Mouse (Mus musculus): ENCODE data around the gene Gm2042.
A peak's percentile ranks its signal among the peaks of the same experiment; 100 is the strongest.
"Not testable (repeated sequence)": the region's sequence is repeated elsewhere in the genome, so short reads cannot be mapped to it uniquely, and the experiment has no call there.

Gene Gm2042

DNA sequence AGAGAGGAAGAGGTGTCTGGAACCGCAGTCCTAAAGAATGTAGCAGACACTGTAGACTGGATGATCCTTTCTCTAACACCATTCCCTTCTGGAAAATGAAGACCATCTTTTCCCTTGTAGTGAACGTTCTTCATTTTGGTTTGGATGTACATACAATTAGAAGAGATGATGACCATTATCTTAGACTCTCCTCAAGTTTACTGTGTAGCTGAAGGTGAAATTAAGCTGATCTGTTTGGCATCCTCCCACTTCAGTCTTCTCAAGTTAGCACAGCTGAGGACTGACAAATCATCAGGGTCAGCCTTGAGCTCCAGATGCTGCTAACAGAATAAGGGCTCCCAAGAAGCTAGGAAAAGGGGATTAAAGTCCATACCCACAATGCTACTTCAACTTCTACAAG, at the start of gene Gm2042:
Gene Gm2042, plus strand, starts transcription at position 301 of the 400 bp plus-strand sequence.
- not testable (repeated sequence) for DNase-seq (ENCODE audit: low spot score in 2 of 2)

DNA sequence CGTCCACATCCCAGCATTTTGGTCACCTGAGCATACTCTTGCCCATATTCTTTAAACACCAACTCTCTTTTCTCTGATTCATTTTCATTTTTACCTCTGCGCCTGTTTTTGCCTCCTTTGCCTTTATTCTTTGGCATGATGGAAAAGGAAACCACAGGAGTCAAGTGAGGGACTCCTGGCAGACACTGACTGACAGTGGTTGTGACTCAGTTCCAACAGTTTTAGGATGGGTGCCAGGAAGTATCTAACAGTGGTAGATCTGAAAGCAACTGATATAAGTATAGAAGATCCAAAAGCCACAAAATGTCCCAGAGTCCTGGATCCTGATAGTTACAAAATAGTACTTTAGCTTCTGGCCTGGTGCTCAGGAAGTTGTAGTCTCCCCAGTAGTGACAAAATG, 34.2 kb upstream of the Gm2042 start, which contains the start of gene Gm2035:
Gene Gm2035, minus strand, starts transcription at position 137 of the 400 bp plus-strand sequence.
- not testable (repeated sequence) for DNase-seq (ENCODE audit: low spot score in 2 of 2)

GRCm38 (mm10) chr12:87984000-87984399, 30.1 kb downstream of the Gm2042 start:
- DNase-seq (ENCODE audit: low spot score in 2 of 2): peak in 1 of 2 experiments; percentile 2

DNA sequence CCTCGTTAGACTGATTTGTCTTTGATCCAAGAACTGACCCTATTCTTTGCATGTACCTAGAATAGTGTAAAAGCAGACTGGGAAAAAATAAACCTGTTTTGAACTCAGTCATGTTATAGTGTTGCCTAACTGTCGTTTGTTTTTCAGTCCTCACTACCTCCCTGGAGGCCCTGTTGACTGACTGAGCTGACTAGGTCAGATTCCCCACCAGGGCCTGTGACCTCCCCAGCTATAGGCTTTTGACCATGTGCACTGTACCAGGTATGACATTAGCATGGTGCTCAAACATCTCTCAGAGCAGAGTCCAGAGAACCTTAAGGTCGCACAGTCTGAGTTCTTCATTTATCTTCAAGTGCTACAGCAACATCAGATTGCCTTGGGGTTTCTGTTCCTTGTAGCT, 50.2 kb downstream of the Gm2042 start:
- DNase-seq (ENCODE audit: low spot score in 2 of 2): not testable (repeated sequence)
